Mouse (Mus musculus) neural tube, embryonic 14.5 days (tissue): Measurements from ENCODE around the gene Ptpn6. TPM values are rescaled to one million over a fixed set of nuclear protein-coding genes. Genes with fewer than 3 reads are reported as not detected.

ENCODE experiments used
- ATAC-seq: fragments of 200-750 bp; cut with Nextera tagmentation; 2 replicates; pipeline ENCODE4 v1.8.0; 2017; ENCODE audit warnings: low read depth, mild to moderate bottlenecking, moderate TSS enrichment, moderate library complexity
- H3K27ac ChIP-seq: fragments of 300-500 bp; sonication (generic); 2 replicates; pipeline ENCODE4 v1.5.1; 2014; ENCODE audit warnings: low read depth, mild to moderate bottlenecking, control low read depth, low read length, moderate library complexity, mixed read lengths
- H3K27me3 ChIP-seq: fragments of 300-500 bp; sonication (generic); 2 replicates; pipeline ENCODE4 v1.6.1; 2014; ENCODE audit warnings: low read length; ENCODE audit not compliant: control insufficient read depth, insufficient read depth
- H3K36me3 ChIP-seq: fragments of 300-500 bp; sonication (generic); 2 replicates; pipeline ENCODE4 v1.6.1; 2014; ENCODE audit warnings: low read length, mixed read lengths; ENCODE audit not compliant: control insufficient read depth, insufficient read depth
- H3K4me1 ChIP-seq: fragments of 300-500 bp; sonication (generic); 2 replicates; pipeline ENCODE4 v1.6.1; 2014; ENCODE audit warnings: low read length; ENCODE audit not compliant: control insufficient read depth, insufficient read depth
- H3K4me2 ChIP-seq: fragments of 300-500 bp; sonication (generic); 2 replicates; pipeline ENCODE4 v1.6.1; 2014; ENCODE audit warnings: mild to moderate bottlenecking, low read depth, low read length, control low read depth
- H3K4me3 ChIP-seq: fragments of 300-500 bp; sonication (generic); 2 replicates; pipeline ENCODE4 v1.5.1; 2014; ENCODE audit warnings: low read depth, low read length, control low read depth, mixed read lengths
- H3K9ac ChIP-seq: fragments of 300-500 bp; sonication (generic); replicated peaks from 2 replicates; pipeline ENCODE4 v1.6.1; 2014; ENCODE audit warnings: low read depth, mild to moderate bottlenecking, control low read depth, low read length, mixed read lengths
- H3K9me3 ChIP-seq: fragments of 300-500 bp; sonication (generic); 2 replicates; pipeline ENCODE4 v1.6.1; 2016; ENCODE audit warnings: low read length; ENCODE audit not compliant: control insufficient read depth
- WGBS: fragments of 180-500 bp; shearing (Covaris S2); extraction: QIAGEN DNeasy Blood & Tissue Kit; methylation state at CpG from one replicate; pipeline ENCODE4 v1.1.7; 2014; 5-methylcytosine and 5-hydroxymethylcytosine counted together
- polyA plus RNA-seq: library from polyadenylated mRNA; unstranded; fragments of >200 nt; fragmentation: Nextera tagmentation; extraction: Ambion mirVana; gene quantifications from 2 replicates; pipeline ENCODE4 v1.2.1, GENCODE M21; 2014

Gene Ptpn6
- 2.6 and 4.4 TPM in 2 replicates for polyA plus RNA-seq

GRCm38 (mm10) chr6:124738511-124739023 is at the start of gene Ptpn6:
Gene Ptpn6, minus strand, starts transcription at chr6:124738714.
- no peak within 1 kb of the TSS for H3K27ac ChIP-seq
- 19% methylated on average over 15 of the region's 15 CpGs for WGBS

GRCm38 (mm10) chr6:124787722-124788121 is 49.2 kb upstream of the Ptpn6 start:
- Histone ChIP-seq H3K9me3 (no peaks in the 10 kb centered on the region), H3K27me3 (no peaks in the 10 kb centered on the region), H3K4me3 (no peak overlapping the region), H3K27ac (no peak overlapping the region), H3K9ac (no peak overlapping the region), H3K4me2 (no peak overlapping the region), H3K4me1 (no peaks in the 10 kb centered on the region), H3K36me3 (no peaks in the 10 kb centered on the region)
- WGBS = 80% methylated on average over 10 of the region's 10 CpGs
- ATAC-seq = no peak

More at GRCm38 (mm10) chr6:124738511-124739023, at the start of gene Ptpn6:
- Histone ChIP-seq H3K27me3 (no peaks in the 10 kb centered on the region), H3K9ac (no peak within 1 kb of the TSS; the same call in 1 of the 2 replicates), H3K4me2 (no peak within 1 kb of the TSS), H3K4me3 (no peak within 1 kb of the TSS), H3K4me1 (peaks cover 17% of the 10 kb centered on the region; the same call in 1 of the 2 replicates), H3K9me3 (no peaks in the 10 kb centered on the region), H3K36me3 (peaks cover 12% of the 10 kb centered on the region)
- ATAC-seq = no peak

- Histone ChIP-seq H3K9me3 (no peaks in the 10 kb centered on the region), H3K9ac (no peak overlapping the region), H3K36me3 (no peaks in the 10 kb centered on the region), H3K27me3 (no peaks in the 10 kb centered on the region), H3K4me2 (no peak overlapping the region), H3K4me1 (no peaks in the 10 kb centered on the region), H3K27ac (no peak overlapping the region), H3K4me3 (no peak overlapping the region)
- WGBS = 61% methylated on average over 8 of the region's 8 CpGs
- ATAC-seq = no peak
These were observed 48.4 kb upstream of the Ptpn6 start for GRCm38 (mm10) chr6:124786756-124787420.

GRCm38 (mm10) chr6:124782436-124782835 is 43.9 kb upstream of the Ptpn6 start:
- no peak overlapping the region for H3K4me2 ChIP-seq
- H3K4me1 ChIP-seq = peaks cover 5% of the 10 kb centered on the region; the same call in 1 of the 2 replicates
- no peak overlapping the region for H3K27ac ChIP-seq
- H3K9ac ChIP-seq = no peak overlapping the region
- H3K9me3 ChIP-seq = no peaks in the 10 kb centered on the region
- H3K27me3 ChIP-seq = no peaks in the 10 kb centered on the region
- no peaks in the 10 kb centered on the region for H3K36me3 ChIP-seq
- 21% methylated on average over 6 of the region's 6 CpGs for WGBS
- no peak overlapping the region for H3K4me3 ChIP-seq
- no peak for ATAC-seq

- Histone ChIP-seq H3K9me3 (no peaks in the 10 kb centered on the region), H3K27ac (no peak overlapping the region), H3K4me2 (no peak overlapping the region), H3K27me3 (no peaks in the 10 kb centered on the region), H3K4me3 (no peak overlapping the region), H3K4me1 (peaks cover 5% of the 10 kb centered on the region; the same call in 1 of the 2 replicates), H3K9ac (no peak overlapping the region), H3K36me3 (no peaks in the 10 kb centered on the region)
- 85% methylated on average over 7 of the region's 7 CpGs for WGBS
- ATAC-seq = no peak
These were observed 42.4 kb upstream of the Ptpn6 start for GRCm38 (mm10) chr6:124780917-124781316.

- 0 out of 2 replicates have a peak, but pooled peaks have one; percentile 31 for ATAC-seq
- Histone ChIP-seq H3K4me3 (peak overlapping the region; percentile 28), H3K36me3 (no peaks in the 10 kb centered on the region), H3K27ac (no peak overlapping the region), H3K9ac (peak overlapping the region; percentile 29; the same call in 1 of the 2 replicates), H3K9me3 (no peaks in the 10 kb centered on the region), H3K27me3 (no peaks in the 10 kb centered on the region), H3K4me1 (peaks cover 5% of the 10 kb centered on the region; the same call in 1 of the 2 replicates), H3K4me2 (peak overlapping the region; percentile 59)
- WGBS = 5% methylated on average over 10 of the region's 10 CpGs
These were observed 41.5 kb upstream of the Ptpn6 start for GRCm38 (mm10) chr6:124779984-124780416.

- no peaks in the 10 kb centered on the region for H3K36me3 ChIP-seq
- peaks cover 5% of the 10 kb centered on the region; the same call in 1 of the 2 replicates for H3K4me1 ChIP-seq
- ATAC-seq = peak; percentile 65
- peak within 1 kb of the TSS; percentile 28 for H3K4me3 ChIP-seq
- peak within 1 kb of the TSS; percentile 29 for H3K9ac ChIP-seq
- 3% methylated on average over 23 of the region's 23 CpGs for WGBS
- H3K9me3 ChIP-seq = no peaks in the 10 kb centered on the region
- H3K4me2 ChIP-seq = peak within 1 kb of the TSS; percentile 59
- no peak within 1 kb of the TSS for H3K27ac ChIP-seq
- H3K27me3 ChIP-seq = no peaks in the 10 kb centered on the region
These were observed 40.9 kb upstream of the Ptpn6 start, which contains the start of gene Lrrc23 for GRCm38 (mm10) chr6:124779222-124779983. Gene Lrrc23, minus strand, starts transcription at chr6:124779727.

GRCm38 (mm10) chr6:124770511-124770910 is 32.0 kb upstream of the Ptpn6 start:
- 90% methylated on average over 15 of the region's 15 CpGs for WGBS
- no peak overlapping the region for H3K27ac ChIP-seq
- H3K4me2 ChIP-seq = no peak overlapping the region
- H3K9me3 ChIP-seq = no peaks in the 10 kb centered on the region
- H3K27me3 ChIP-seq = no peaks in the 10 kb centered on the region; the same call in 1 of the 2 replicates
- H3K4me3 ChIP-seq = no peak overlapping the region
- no peak for ATAC-seq
- H3K4me1 ChIP-seq = peaks cover 9% of the 10 kb centered on the region
- no peaks in the 10 kb centered on the region for H3K36me3 ChIP-seq
- no peak overlapping the region for H3K9ac ChIP-seq
